Mouse (Mus musculus) forebrain, embryonic 14.5 days (tissue): Measurements from ENCODE around the gene Ctcfl. TPM values are rescaled to one million over a fixed set of nuclear protein-coding genes. Genes with fewer than 3 reads are reported as not detected.

Experiments used
- ATAC-seq: fragments of 200-750 bp; cut with Nextera tagmentation; 2 replicates; pipeline ENCODE4 v1.8.0; 2017; ENCODE audit warnings: mild to moderate bottlenecking, moderate library complexity
- DNase-seq: peaks from one replicate; pipeline ENCODE4 v3.0.0-alpha.2; 2015; ENCODE audit warnings: low spot score
- H3K27ac ChIP-seq: fragments of 300-500 bp; sonication (generic); 2 replicates; pipeline ENCODE4 v1.5.1; 2014; ENCODE audit warnings: low read depth, mild to moderate bottlenecking, control low read depth, low read length, moderate library complexity
- H3K27me3 ChIP-seq: fragments of 300-500 bp; sonication (generic); replicated peaks from 2 replicates; pipeline ENCODE4 v1.6.1; 2014; ENCODE audit warnings: low read length, control low read depth, mixed read lengths; ENCODE audit not compliant: control insufficient read depth, insufficient read depth
- H3K36me3 ChIP-seq: fragments of 300-500 bp; sonication (generic); 2 replicates; pipeline ENCODE4 v1.6.1; 2014; ENCODE audit warnings: low read length, control low read depth; ENCODE audit not compliant: control insufficient read depth, insufficient read depth
- H3K4me1 ChIP-seq: fragments of 300-500 bp; sonication (generic); 2 replicates; pipeline ENCODE4 v1.6.1; 2014; ENCODE audit warnings: antibody characterized with exemption, low read length, control low read depth; ENCODE audit not compliant: control insufficient read depth, insufficient read depth
- H3K4me2 ChIP-seq: fragments of 300-500 bp; sonication (generic); 2 replicates; pipeline ENCODE4 v1.6.1; 2014; ENCODE audit warnings: mild to moderate bottlenecking, control low read depth, low read length
- H3K4me3 ChIP-seq: fragments of 300-500 bp; sonication (generic); 2 replicates; pipeline ENCODE4 v1.5.1; 2014; ENCODE audit warnings: low read depth, low read length, control low read depth
- H3K9ac ChIP-seq: fragments of 300-500 bp; sonication (generic); 2 replicates; pipeline ENCODE4 v1.6.1; 2014; ENCODE audit warnings: mild to moderate bottlenecking, low read length, control low read depth, moderate library complexity
- H3K9me3 ChIP-seq: fragments of 300-500 bp; sonication (generic); replicated peaks from 2 replicates; pipeline ENCODE4 v1.6.1; 2016; ENCODE audit warnings: low read length, control low read depth, mixed read lengths; ENCODE audit not compliant: control insufficient read depth
- WGBS: fragments of 180-500 bp; shearing (Covaris S2); extraction: QIAGEN DNeasy Blood & Tissue Kit; methylation state at CpG from one replicate; pipeline ENCODE4 v1.1.7; 2014; 5-methylcytosine and 5-hydroxymethylcytosine counted together
- polyA plus RNA-seq: library from polyadenylated mRNA; unstranded; fragments of >200 nt; fragmentation: Nextera tagmentation; extraction: Ambion mirVana; gene quantifications from 2 replicates; pipeline ENCODE4 v1.2.1, GENCODE M21; 2014

The Ctcfl gene
- polyA plus RNA-seq, 1 experiment from 2014 or later, result not detected

DNA sequence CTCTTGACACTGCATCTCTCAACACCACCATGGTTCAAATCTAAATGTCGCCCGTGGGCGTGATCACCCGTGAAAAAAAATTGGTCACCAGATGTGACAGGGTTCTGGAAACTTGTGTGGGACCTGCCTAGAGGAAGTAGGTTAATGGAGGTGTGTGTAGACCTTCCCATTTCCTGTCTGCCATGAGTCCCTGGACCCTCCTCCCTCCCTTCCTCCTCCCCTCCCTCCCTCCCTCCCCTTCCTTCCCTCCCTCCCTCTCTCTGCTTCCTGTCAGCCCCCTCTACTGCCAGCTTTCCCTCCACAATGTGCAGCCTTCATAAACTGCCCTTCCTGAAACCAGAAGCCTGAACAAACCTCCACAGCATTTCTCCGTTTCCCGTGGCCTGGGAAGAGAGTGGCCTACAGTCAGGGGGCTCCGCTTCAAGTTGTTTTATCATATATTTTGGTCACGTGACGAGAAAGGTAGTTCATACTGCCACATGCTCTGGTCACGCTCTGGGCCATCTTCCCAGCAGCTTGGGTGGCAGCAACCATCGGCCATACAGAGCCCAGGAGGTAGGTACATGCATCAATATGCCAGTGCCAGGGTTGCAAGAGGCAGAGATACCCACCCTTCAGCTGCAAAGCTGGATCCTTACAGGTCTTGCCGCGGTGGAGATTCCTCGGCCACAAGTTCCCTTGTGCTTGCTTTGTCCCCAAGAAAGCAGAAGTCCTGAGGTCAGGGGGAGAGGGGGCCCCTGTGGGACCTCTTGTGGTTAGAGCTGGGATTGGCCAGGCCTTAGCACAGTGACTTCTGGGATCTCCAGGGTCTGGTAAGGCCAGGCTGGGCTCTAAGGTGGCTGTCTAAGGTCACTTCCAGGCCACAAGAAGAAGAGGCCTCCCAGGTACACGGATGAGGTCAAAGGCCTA, 57.6 kb downstream of the Ctcfl start:
- Histone ChIP-seq H3K27me3 (no peaks in the 10 kb centered on the region), H3K4me3 (no peak overlapping the region), H3K4me1 (no peaks in the 10 kb centered on the region), H3K9ac (no peak overlapping the region), H3K9me3 (no peaks in the 10 kb centered on the region), H3K27ac (no peak overlapping the region), H3K36me3 (no peaks in the 10 kb centered on the region), H3K4me2 (no peak overlapping the region)
- no peak for ATAC-seq
- WGBS, result 83% methylated on average over 15 of the region's 15 CpGs
- DNase-seq, result no peak

GRCm38 (mm10) chr2:173060450-173060849, 58.9 kb downstream of the Ctcfl start:
- Histone ChIP-seq H3K4me3 (no peak overlapping the region), H3K9me3 (no peaks in the 10 kb centered on the region), H3K4me2 (no peak overlapping the region), H3K27me3 (no peaks in the 10 kb centered on the region), H3K36me3 (no peaks in the 10 kb centered on the region), H3K9ac (no peak overlapping the region), H3K4me1 (no peaks in the 10 kb centered on the region), H3K27ac (no peak overlapping the region)
- WGBS, result 93% methylated on average over 9 of the region's 9 CpGs
- DNase-seq (no peak), ATAC-seq (no peak)

DNA sequence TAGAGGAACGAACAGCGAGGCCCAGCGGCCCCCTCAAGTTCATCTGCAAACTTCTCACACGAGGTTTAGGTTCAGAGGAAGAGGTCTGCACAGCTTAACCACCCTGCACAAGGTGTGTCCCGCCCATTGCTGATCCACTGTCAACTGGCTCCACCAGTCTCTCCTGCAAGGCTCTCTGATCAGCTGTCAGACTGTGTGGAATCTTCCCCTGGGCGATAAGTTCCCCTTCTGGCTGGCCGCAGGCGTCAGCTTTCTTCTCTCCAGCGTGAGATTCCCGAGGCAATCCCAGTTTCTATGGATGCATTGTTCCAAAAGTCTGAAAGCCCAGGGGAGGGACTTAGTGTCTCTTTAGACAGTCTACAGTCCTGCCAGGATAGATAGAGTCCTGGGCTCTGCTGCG, 61.1 kb downstream of the Ctcfl start:
- DNase-seq (no peak), ATAC-seq (no peak)
- no peaks in the 10 kb centered on the region for H3K27me3 ChIP-seq
- H3K9me3 ChIP-seq, result no peaks in the 10 kb centered on the region
- H3K4me3 ChIP-seq, result no peak overlapping the region
- H3K27ac ChIP-seq, result no peak overlapping the region
- no peaks in the 10 kb centered on the region for H3K4me1 ChIP-seq
- no peak overlapping the region for H3K9ac ChIP-seq
- no peaks in the 10 kb centered on the region for H3K36me3 ChIP-seq
- 36% methylated on average over 11 of the region's 11 CpGs for WGBS
- H3K4me2 ChIP-seq, result no peak overlapping the region

DNA sequence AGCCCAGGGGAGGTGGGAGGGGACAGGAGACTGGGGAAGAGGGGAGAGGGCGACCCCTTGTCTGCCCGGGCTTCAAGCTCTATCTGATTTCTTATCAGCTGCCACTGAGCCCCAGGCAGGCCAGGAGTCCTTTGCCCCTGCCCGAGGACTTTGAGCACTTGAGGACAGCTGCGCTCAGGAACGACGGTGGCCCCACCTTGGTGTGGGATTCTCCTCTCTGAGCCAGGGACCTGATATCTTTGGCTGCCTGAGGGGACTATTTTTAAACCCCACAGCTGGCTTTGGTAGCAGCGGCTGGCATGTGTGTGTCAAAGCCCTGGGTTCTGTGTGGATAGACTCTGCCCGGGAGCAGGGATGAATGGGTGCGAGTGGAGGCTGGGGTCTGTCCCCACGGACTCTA, 61.7 kb downstream of the Ctcfl start:
- DNase-seq (no peak), ATAC-seq (no peak)
- H3K4me2 ChIP-seq, result no peak overlapping the region
- H3K27ac ChIP-seq, result no peak overlapping the region
- no peaks in the 10 kb centered on the region for H3K36me3 ChIP-seq
- 85% methylated on average over 10 of the region's 10 CpGs for WGBS
- H3K9ac ChIP-seq, result no peak overlapping the region
- H3K27me3 ChIP-seq, result no peaks in the 10 kb centered on the region
- no peak overlapping the region for H3K4me3 ChIP-seq
- H3K9me3 ChIP-seq, result no peaks in the 10 kb centered on the region
- no peaks in the 10 kb centered on the region for H3K4me1 ChIP-seq

GRCm38 (mm10) chr2:173056882-173057315, 62.4 kb downstream of the Ctcfl start:
- no peak overlapping the region for H3K4me2 ChIP-seq

DNA sequence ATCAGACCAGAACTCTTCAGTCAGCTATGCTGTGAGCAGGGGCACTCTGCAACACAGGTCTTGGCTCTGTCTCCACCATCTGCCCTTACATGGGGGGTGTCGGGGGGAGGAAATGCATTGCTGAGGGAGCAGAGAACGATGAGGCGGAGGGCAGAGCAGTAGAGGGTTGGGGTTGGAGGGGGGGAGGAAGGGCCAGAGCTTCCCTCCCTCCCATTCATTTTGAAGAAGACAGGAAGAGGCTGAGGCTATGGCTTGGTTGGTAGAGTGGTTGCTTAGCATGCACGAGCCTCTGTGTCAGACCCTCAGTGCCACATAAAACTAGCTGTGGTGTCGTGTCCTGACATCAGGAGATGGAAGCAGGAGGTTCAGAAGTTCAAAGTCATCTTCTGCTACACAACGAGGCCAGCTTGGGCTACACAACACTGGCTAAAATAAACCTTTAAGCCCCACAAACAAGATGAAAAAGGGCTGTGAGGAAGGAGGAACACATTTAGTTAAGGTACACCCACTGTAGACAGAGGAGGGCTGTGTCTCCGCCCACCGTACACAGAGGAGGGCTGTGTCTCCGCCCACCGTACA, 62.9 kb downstream of the Ctcfl start:
- H3K36me3 ChIP-seq, result no peaks in the 10 kb centered on the region
- DNase-seq, result no peak
- no peak overlapping the region for H3K9ac ChIP-seq
- no peak overlapping the region for H3K4me3 ChIP-seq
- WGBS, result 80% methylated on average over 10 of the region's 10 CpGs
- H3K27ac ChIP-seq, result no peak overlapping the region
- no peaks in the 10 kb centered on the region for H3K27me3 ChIP-seq
- no peak overlapping the region for H3K4me2 ChIP-seq
- no peaks in the 10 kb centered on the region for H3K4me1 ChIP-seq
- ATAC-seq, result no peak
- H3K9me3 ChIP-seq, result no peaks in the 10 kb centered on the region

More at GRCm38 (mm10) chr2:173056882-173057315, 62.4 kb downstream of the Ctcfl start:
- Histone ChIP-seq H3K4me1 (no peaks in the 10 kb centered on the region), H3K36me3 (no peaks in the 10 kb centered on the region), H3K27me3 (no peaks in the 10 kb centered on the region), H3K9me3 (no peaks in the 10 kb centered on the region), H3K9ac (no peak overlapping the region), H3K4me3 (no peak overlapping the region), H3K27ac (no peak overlapping the region)
- no peak for ATAC-seq
- DNase-seq, result no peak
- WGBS, result 84% methylated on average over 11 of the region's 11 CpGs

GRCm38 (mm10) chr2:173053846-173054245, 65.5 kb downstream of the Ctcfl start:
- Histone ChIP-seq H3K27ac (no peak overlapping the region), H3K4me3 (no peak overlapping the region), H3K9me3 (no peaks in the 10 kb centered on the region), H3K4me1 (no peaks in the 10 kb centered on the region), H3K9ac (no peak overlapping the region), H3K4me2 (no peak overlapping the region), H3K27me3 (no peaks in the 10 kb centered on the region), H3K36me3 (no peaks in the 10 kb centered on the region)
- DNase-seq (no peak), ATAC-seq (no peak)
- 84% methylated on average over 6 of the region's 6 CpGs for WGBS

- 90% methylated on average over 8 of the region's 8 CpGs for WGBS
- no peaks in the 10 kb centered on the region for H3K9me3 ChIP-seq
- no peak overlapping the region for H3K4me2 ChIP-seq
- no peak overlapping the region for H3K4me3 ChIP-seq
- no peak overlapping the region for H3K27ac ChIP-seq
- H3K27me3 ChIP-seq, result no peaks in the 10 kb centered on the region
- no peaks in the 10 kb centered on the region for H3K36me3 ChIP-seq
- ATAC-seq (no peak), DNase-seq (no peak)
- H3K4me1 ChIP-seq, result no peaks in the 10 kb centered on the region
- H3K9ac ChIP-seq, result no peak overlapping the region
Observed at GRCm38 (mm10) chr2:173052881-173053280, 66.4 kb downstream of the Ctcfl start.
